Mouse (Mus musculus): ENCODE measurements around the gene Tgfa.

Gene Tgfa

DNA sequence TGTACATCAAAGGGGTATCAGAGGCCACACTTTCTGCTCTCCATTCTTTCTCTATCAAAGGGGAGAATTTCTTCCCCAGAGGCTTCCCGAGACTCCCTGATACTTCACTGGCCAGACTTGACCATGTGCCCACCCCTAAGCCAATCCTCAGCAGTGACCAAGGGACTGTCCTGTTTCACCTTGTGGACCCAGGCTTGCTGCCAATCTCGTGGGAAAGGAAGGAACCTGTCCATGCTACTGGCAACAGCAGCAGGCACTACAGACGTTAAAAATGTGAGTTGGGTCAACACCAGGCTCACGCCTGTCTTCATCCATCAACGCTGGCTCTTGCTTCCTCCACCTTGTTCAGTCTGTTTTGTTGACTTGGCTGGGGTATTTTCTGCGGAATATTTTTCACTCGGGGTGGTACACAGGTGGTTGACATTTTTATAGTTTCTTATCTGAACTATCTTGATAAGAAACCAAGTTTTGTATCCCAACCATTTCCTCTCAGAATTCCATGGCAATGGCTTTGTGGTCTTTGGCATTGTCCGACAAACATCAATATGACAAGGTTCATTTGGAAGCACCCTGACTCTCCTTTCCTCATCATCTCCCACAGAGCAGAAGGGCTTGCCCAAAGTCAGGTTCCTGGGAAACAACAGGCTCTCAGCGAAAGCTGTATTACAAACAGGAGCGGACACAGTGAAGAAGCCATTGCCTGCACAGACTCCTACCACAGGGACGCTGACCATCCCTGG is 6.1 kb upstream of the Tgfa start:
- no peak for DNase-seq (ENCODE audit: low read depth, low spot score)

DNA sequence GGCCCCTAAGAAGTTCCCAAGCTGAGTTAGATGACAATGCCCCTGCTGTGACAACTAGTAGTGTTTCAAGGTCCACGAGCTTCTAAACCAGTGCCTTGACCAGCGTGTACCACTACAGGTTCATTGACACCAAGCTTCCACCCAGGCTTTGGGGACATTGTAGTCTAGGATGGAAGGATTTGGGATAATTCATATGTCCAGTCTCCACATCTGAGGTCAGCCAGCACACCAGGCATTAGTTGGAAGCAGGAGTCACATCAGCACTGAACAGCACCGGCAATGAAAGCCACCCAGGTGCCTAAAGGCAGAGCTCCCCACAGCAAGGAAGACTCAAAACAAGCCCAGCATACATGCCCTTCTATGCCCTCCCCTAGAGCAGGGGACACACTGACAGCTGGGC is 4.4 kb upstream of the Tgfa start:
- no peak for DNase-seq (ENCODE audit: low read depth, low spot score)

GRCm38 (mm10) chr6:86192978-86193377 is 2.0 kb upstream of the Tgfa start:
- no peak for DNase-seq (ENCODE audit: low read depth, low spot score)

- no peak for DNase-seq (ENCODE audit: low read depth, low spot score)
Measured at GRCm38 (mm10) chr6:86193879-86194278, 1.1 kb upstream of the Tgfa start.

DNA sequence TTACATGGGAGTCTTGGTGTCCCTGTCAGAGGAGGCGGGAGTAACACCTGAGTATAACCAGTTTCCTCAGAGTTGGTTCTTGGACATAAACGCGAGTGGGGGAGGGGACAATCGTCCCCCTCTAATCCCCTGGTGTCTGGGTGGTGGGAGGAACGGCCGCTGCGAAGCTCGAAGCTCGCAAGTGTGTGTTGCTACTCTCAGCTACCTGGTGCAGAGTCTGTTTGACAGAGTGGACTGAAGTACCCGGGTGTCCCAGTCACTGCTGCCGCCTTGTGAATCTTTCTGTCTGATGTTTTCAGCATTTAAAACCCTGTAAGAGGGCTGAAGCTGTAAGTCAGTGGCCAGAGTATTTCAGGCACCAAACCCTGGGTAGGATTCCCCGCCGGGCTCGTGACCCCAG is 1.0 kb downstream of the Tgfa start:
- DNase-seq (ENCODE audit: low read depth, low spot score): no peak

GRCm38 (mm10) chr6:86197150-86197862 is 2.3 kb downstream of the Tgfa start:
- no peak for DNase-seq (ENCODE audit: low read depth, low spot score)

DNA sequence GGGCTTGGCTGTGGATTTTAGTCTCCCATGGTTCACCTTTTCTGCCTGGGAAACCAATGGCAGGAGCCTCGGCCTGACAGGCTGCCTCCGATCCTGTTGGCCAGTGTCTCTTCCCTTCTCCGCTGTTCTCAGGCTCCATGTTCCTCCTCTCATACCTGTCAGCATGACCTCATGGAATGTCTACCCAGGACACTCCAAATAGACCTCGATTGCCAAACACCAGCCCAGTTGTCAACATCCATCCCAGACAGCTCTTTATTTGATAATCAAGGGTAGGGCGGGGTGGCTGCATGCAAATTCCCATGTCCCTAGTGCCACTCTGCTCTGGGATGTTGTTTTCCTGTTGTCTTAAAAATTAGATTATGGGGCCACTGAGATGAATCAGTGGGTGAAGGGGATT is 5.9 kb downstream of the Tgfa start:
- DNase-seq (ENCODE audit: low read depth, low spot score): no peak

GRCm38 (mm10) chr6:86203101-86203500 is 8.1 kb downstream of the Tgfa start:
- DNase-seq (ENCODE audit: low read depth, low spot score): no peak

DNA sequence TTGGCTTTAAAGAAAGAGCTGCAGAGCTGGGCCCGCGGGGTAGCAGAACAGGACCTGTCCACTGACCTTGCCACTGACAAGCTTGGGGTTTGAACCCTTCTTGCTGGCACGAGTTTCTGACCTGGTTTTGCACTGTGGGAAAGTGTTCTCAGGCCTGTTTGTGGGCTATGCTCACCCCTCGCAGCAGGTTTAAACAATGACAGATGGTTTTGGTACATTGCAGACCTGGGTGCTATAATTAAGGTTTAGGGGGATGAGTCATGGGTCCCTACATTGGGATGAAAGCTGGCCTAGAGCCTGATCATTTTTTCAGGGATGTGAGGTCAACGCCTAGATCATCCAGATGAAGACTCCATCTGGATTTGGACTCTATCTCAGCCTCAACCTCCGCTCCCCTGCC is 11.0 kb downstream of the Tgfa start:
- no peak for DNase-seq (ENCODE audit: low read depth, low spot score)

- DNase-seq (ENCODE audit: low read depth, low spot score): no peak
Measured at GRCm38 (mm10) chr6:86206985-86207384, 12.0 kb downstream of the Tgfa start.

DNA sequence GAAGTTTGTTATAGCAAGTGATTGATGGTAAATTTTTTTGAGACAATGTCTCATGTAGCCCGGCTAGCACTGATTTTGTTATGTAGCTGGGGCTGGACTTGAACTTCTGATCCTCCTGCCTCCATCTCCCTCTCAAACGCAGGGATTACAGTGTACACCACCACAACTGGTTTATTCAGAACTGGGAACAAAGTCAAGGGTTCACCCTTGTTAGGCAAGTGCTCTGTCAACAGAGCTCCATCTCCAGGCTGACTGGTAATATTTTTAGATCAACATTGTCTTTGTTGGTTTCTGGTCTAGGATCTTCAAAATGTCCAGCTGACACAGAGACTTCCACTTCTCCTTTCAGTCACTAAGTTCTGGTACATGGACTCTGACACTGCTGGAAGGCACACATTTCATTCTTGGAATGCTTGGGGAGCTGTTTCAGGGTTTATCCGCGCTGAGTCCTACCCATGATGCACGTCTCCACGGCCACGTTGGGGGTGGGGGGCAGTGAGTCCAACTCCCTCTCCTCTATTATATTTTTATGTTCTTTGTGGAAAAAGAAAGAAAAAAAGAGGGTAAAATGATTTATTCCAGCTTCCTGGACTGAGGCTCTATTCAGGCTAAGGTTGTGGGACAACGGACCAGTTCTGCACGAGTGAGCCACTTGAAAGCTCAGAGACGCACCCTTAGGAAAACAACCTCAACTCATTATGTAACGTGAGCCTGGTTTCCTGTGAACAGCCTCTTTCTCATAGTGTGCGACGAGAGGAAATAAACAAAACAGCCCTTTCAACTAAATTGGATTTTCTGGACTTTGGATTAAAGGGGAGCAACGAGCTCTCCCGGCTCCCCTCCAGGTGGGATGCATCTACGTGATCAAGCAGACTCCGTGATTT is 14.4 kb downstream of the Tgfa start:
- DNase-seq (ENCODE audit: low read depth, low spot score): no peak

GRCm38 (mm10) chr6:86210017-86210408 is 15.0 kb downstream of the Tgfa start:
- no peak for DNase-seq (ENCODE audit: low read depth, low spot score)

- no peak for DNase-seq (ENCODE audit: low read depth, low spot score)
Measured at GRCm38 (mm10) chr6:86210619-86211018, 15.6 kb downstream of the Tgfa start.

GRCm38 (mm10) chr6:86211081-86211763 is 16.2 kb downstream of the Tgfa start:
- no peak for DNase-seq (ENCODE audit: low read depth, low spot score)

DNA sequence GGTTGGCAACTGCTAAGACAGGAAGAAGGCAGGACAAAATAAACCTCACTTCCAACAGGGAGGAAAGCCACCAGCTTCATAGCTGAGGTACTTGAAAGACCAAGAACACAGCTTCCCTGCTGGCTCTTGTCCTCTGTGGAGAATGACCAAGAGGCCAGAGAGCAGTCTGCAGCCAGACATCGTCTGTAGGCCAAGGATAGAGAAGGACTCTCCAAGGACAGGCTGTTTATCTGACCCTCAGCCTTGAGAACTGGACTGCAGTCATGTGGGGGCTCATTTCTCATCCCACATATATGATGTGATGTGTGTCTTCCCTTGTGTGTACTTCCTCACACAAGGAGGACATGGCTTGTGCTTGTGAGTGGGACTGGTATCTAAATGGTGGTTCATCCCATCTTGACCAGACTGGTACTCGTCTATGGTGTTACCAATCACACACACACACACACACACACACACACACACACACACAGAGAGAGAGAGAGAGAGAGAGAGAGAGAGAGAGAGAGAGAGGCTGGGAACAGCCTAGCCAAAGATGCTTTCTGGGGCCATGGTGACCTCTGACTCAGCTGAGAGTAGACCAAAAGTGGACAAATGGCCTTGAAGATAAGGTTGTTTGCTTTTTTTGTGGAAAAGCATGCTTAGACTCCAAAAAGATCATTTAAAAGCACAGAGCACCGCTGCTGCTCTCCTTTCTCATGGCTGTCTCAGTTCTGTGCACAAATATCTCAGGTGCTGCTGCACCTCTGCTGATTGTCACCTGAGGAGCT is 18.0 kb downstream of the Tgfa start:
- no peak for DNase-seq (ENCODE audit: low read depth, low spot score)

- DNase-seq (ENCODE audit: low read depth, low spot score): no peak
Measured at GRCm38 (mm10) chr6:86218066-86218465, 23.0 kb downstream of the Tgfa start.

GRCm38 (mm10) chr6:86218739-86219138 is 23.7 kb downstream of the Tgfa start:
- DNase-seq (ENCODE audit: low read depth, low spot score): no peak

- no peak for DNase-seq (ENCODE audit: low read depth, low spot score)
Measured at GRCm38 (mm10) chr6:86219494-86219893, 24.5 kb downstream of the Tgfa start.

DNA sequence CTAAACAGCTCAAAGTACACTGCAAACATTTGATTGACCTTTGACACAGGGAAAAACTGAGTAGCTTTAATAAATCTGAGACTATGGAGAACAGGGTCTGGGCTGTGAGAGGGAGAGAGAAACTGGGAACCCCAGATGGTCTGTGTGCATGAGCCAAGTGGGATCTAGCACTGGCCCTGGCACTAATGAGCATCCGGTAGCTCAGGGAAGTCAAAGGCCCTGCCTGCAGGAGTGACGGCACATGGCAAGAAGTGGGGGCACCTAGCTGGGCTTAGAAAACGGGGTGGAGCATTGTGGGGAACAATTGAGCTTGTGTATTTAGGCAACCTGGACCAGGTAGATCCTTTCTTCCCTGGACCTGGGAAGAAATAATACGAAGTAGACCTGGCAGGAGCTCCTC is 25.1 kb downstream of the Tgfa start:
- no peak for DNase-seq (ENCODE audit: low read depth, low spot score)

- DNase-seq (ENCODE audit: low read depth, low spot score): no peak
Measured at GRCm38 (mm10) chr6:86222381-86222780, 27.4 kb downstream of the Tgfa start.

DNA sequence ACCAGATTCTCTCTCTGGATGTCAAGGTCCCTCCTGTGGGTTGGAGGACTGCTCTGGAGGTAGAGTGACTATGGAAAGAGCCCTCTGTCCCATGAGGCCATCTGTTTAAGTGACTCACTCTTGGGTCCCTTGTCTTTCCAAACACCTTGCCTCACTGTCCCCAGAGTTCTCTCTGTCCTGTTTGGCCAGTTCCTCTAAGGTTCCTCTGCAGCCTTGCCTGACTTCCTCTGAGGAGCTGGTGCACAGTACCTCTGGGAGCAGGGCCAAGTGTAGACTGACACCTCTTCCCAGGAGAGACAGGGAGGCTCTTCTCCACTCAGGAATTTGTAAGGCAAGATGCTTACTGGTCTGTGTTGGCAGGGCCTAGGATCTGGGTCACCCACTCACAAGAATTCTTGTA is 30.6 kb downstream of the Tgfa start:
- DNase-seq (ENCODE audit: low read depth, low spot score): no peak
